20 mouse cellular contexts compared by ENCODE assay signal in the genomic region with DNA sequence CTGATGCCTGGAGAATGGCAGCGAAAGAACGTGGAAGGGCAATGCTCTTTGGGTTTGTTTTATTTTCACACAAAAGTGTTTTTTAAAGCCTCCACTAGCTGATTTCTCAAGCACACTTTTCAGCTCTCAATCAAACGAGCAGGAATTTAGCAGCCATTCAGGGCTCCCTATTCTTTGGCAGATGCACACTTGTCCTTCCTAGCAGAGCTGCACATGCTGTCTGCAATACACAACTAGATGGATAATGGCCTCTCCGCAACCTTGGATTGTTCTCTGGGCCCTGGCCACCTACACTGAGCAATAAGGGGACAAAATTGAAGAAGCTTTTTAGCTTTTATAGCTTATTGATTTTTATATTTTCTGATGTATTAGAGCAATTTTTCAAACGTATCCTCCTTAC.
A peak's percentile ranks its signal among the peaks of the same experiment; 100 is the strongest.
DNase-seq lines count a peak whose midpoint lies in the region; ATAC-seq and TF ChIP-seq lines count a peak whose summit lies in the region.
"Had no signal": no experiment of that assay in that cellular context is flagged by ENCODE, and none has a peak within 500 bp of the region (broad histone marks: within the 10 kb centered on the region; RNA-seq: fewer than 3 reads in every experiment).

No protein-coding gene starts in this region.

- WGBS in hindbrain, embryonic 10.5 days, result 59% methylated on average over 5 of the region's 5 CpGs
- 39% methylated on average over 5 of the region's 5 CpGs for WGBS in hindbrain, embryonic 14.5 days
- 42% methylated on average over 5 of the region's 5 CpGs for WGBS in forebrain, embryonic 14.5 days
- WGBS in hindbrain, postnatal 0 days, result 41% methylated on average over 5 of the region's 5 CpGs
- WGBS in midbrain, embryonic 16.5 days, result 29% methylated on average over 5 of the region's 5 CpGs

- H3K36me3 ChIP-seq in hindbrain, embryonic 10.5 days, result no peaks in the 10 kb centered on the region
- no peaks in the 10 kb centered on the region for H3K36me3 ChIP-seq in hindbrain, embryonic 14.5 days (replicated peaks; ENCODE audit: control insufficient read depth, insufficient read depth)
- no peaks in the 10 kb centered on the region for H3K36me3 ChIP-seq in forebrain, embryonic 14.5 days (ENCODE audit: control insufficient read depth, insufficient read depth, low read length)
- H3K36me3 ChIP-seq in hindbrain, postnatal 0 days (ENCODE audit: insufficient read depth, low read length), result no peaks in the 10 kb centered on the region
- no peaks in the 10 kb centered on the region for H3K36me3 ChIP-seq in midbrain, embryonic 16.5 days (ENCODE audit: control insufficient read depth, insufficient read depth, low read length)
- H3K36me3 ChIP-seq: heart, embryonic 13.5 days; limb, embryonic 13.5 days; liver, embryonic 13.5 days; stomach, embryonic 15.5 days had no signal

- H3K4me3 ChIP-seq in hindbrain, embryonic 10.5 days, result no peak overlapping the region
- no peak overlapping the region for H3K4me3 ChIP-seq in hindbrain, embryonic 14.5 days (replicated peaks; ENCODE audit: low read length)
- no peak overlapping the region for H3K4me3 ChIP-seq in forebrain, embryonic 14.5 days (ENCODE audit: low read depth, low read length)
- H3K4me3 ChIP-seq in hindbrain, postnatal 0 days (ENCODE audit: low read length), result no peak overlapping the region
- H3K4me3 ChIP-seq in midbrain, embryonic 16.5 days (ENCODE audit: low read depth, low read length), result no peak overlapping the region
- H3K4me3 ChIP-seq: heart, embryonic 13.5 days; limb, embryonic 13.5 days; liver, embryonic 13.5 days; stomach, embryonic 15.5 days had no signal

- no peak; the same call in 1 of the 2 replicates for ATAC-seq in hindbrain, embryonic 14.5 days (ENCODE audit: low FRiP score)
- peak; percentile 92 for ATAC-seq in forebrain, embryonic 14.5 days
- ATAC-seq in hindbrain, postnatal 0 days, result no peak
- ATAC-seq in midbrain, embryonic 16.5 days, result peak; percentile 84; the same call in 1 of the 2 replicates

- DNase-seq in hindbrain, embryonic 10.5 days (ENCODE audit: low spot score), result peak; percentile 9
- DNase-seq in hindbrain, embryonic 14.5 days (ENCODE audit: low spot score), result no peak
- DNase-seq in forebrain, embryonic 14.5 days (ENCODE audit: low spot score), result peak; percentile 65
- DNase-seq in hindbrain, postnatal 0 days (ENCODE audit: low spot score), result peak; percentile 16
- DNase-seq in gastrocnemius, postnatal 10 days, result no peak
- DNase-seq in B cell, adult 2 months, result no peak
- no peak for DNase-seq in cerebellum, adult 9-10 months
- DNase-seq: cerebellum, adult 8-10 months; heart, adult 18-20 months; kidney, adult 9 months; liver, embryonic 13.5 days; lung, embryonic 14.5 days; lung, postnatal 36 days; right cerebral cortex, postnatal 25 days; thymus, adult 18-20 months had no signal

- no peaks in the 10 kb centered on the region for H3K27me3 ChIP-seq in hindbrain, embryonic 10.5 days (ENCODE audit: insufficient read depth, poor library complexity, severe bottlenecking)
- no peaks in the 10 kb centered on the region for H3K27me3 ChIP-seq in hindbrain, embryonic 14.5 days (ENCODE audit: control insufficient read depth, insufficient read depth, low read length)
- H3K27me3 ChIP-seq in forebrain, embryonic 14.5 days (replicated peaks; ENCODE audit: control insufficient read depth, insufficient read depth, low read length), result no peaks in the 10 kb centered on the region
- H3K27me3 ChIP-seq in hindbrain, postnatal 0 days (ENCODE audit: insufficient read depth, low read length), result no peaks in the 10 kb centered on the region
- no peaks in the 10 kb centered on the region for H3K27me3 ChIP-seq in midbrain, embryonic 16.5 days (ENCODE audit: control insufficient read depth, insufficient read depth, low read depth, low read length)
- H3K27me3 ChIP-seq: CH12.LX; heart, embryonic 13.5 days; limb, embryonic 13.5 days; liver, embryonic 13.5 days; stomach, embryonic 15.5 days had no signal

- peaks cover 3% of the 10 kb centered on the region; the same call in 1 of the 2 replicates for H3K9me3 ChIP-seq in hindbrain, embryonic 10.5 days
- 0 out of 2 replicates have a peak, but pooled peaks cover 6% of the 10 kb centered on the region for H3K9me3 ChIP-seq in hindbrain, embryonic 14.5 days (ENCODE audit: control insufficient read depth, low read length)
- no peaks in the 10 kb centered on the region; the same call in 1 of the 2 replicates for H3K9me3 ChIP-seq in forebrain, embryonic 14.5 days (replicated peaks; ENCODE audit: control insufficient read depth, low read length)
- H3K9me3 ChIP-seq in hindbrain, postnatal 0 days (ENCODE audit: low read length), result no peaks in the 10 kb centered on the region
- no peaks in the 10 kb centered on the region for H3K9me3 ChIP-seq in midbrain, embryonic 16.5 days (replicated peaks; ENCODE audit: control insufficient read depth, low read length, poor library complexity, severe bottlenecking)
- H3K9me3 ChIP-seq: heart, embryonic 13.5 days; limb, embryonic 13.5 days; liver, embryonic 13.5 days; stomach, embryonic 15.5 days had no signal

- no peak overlapping the region for H3K9ac ChIP-seq in hindbrain, embryonic 14.5 days
- no peak overlapping the region for H3K9ac ChIP-seq in forebrain, embryonic 14.5 days (ENCODE audit: low read length)
- H3K9ac ChIP-seq in hindbrain, postnatal 0 days (replicated peaks; ENCODE audit: low read length), result no peak overlapping the region
- H3K9ac ChIP-seq in midbrain, embryonic 16.5 days (ENCODE audit: low read depth, low read length), result no peak overlapping the region
- H3K9ac ChIP-seq: heart, embryonic 13.5 days; limb, embryonic 13.5 days; liver, embryonic 13.5 days; lung, embryonic 14.5 days; stomach, embryonic 15.5 days had no signal

- H3K4me1 ChIP-seq in hindbrain, embryonic 10.5 days (replicated peaks), result no peaks in the 10 kb centered on the region
- H3K4me1 ChIP-seq in hindbrain, embryonic 14.5 days (replicated peaks; ENCODE audit: control insufficient read depth, insufficient read depth, low read length), result no peaks in the 10 kb centered on the region; the same call in 1 of the 2 replicates
- no peaks in the 10 kb centered on the region for H3K4me1 ChIP-seq in forebrain, embryonic 14.5 days (ENCODE audit: control insufficient read depth, insufficient read depth, low read length)
- no peaks in the 10 kb centered on the region for H3K4me1 ChIP-seq in hindbrain, postnatal 0 days (ENCODE audit: insufficient read depth, low read length)
- no peaks in the 10 kb centered on the region; the same call in 1 of the 2 replicates for H3K4me1 ChIP-seq in midbrain, embryonic 16.5 days (ENCODE audit: control insufficient read depth, insufficient read depth, low read length)
- H3K4me1 ChIP-seq: heart, embryonic 13.5 days; limb, embryonic 13.5 days; liver, embryonic 13.5 days; stomach, embryonic 15.5 days had no signal

- TF ChIP-seq CTCF in hindbrain, postnatal 0 days (IDR thresholded peaks at IDR 0.05; ENCODE audit: low read depth), result no peak

- H3K4me2 ChIP-seq in hindbrain, embryonic 14.5 days (replicated peaks), result no peak overlapping the region
- H3K4me2 ChIP-seq in forebrain, embryonic 14.5 days (ENCODE audit: low read length), result no peak overlapping the region
- H3K4me2 ChIP-seq in hindbrain, postnatal 0 days (ENCODE audit: low read depth, low read length), result no peak overlapping the region
- H3K4me2 ChIP-seq in midbrain, embryonic 16.5 days (ENCODE audit: low read length), result no peak overlapping the region
- H3K4me2 ChIP-seq: heart, embryonic 13.5 days; limb, embryonic 13.5 days; liver, embryonic 13.5 days; lung, embryonic 14.5 days; stomach, embryonic 15.5 days had no signal

- peak overlapping the region; percentile 53; the same call in 1 of the 2 replicates for H3K27ac ChIP-seq in hindbrain, embryonic 10.5 days
- H3K27ac ChIP-seq in hindbrain, embryonic 14.5 days, result no peak overlapping the region
- no peak overlapping the region for H3K27ac ChIP-seq in forebrain, embryonic 14.5 days (ENCODE audit: low read depth, low read length)
- H3K27ac ChIP-seq in hindbrain, postnatal 0 days, result no peak overlapping the region
- no peak overlapping the region for H3K27ac ChIP-seq in midbrain, embryonic 16.5 days (ENCODE audit: low read length)
- H3K27ac ChIP-seq: heart, embryonic 13.5 days; limb, embryonic 13.5 days; liver, embryonic 13.5 days; stomach, embryonic 15.5 days had no signal

Comparison
In these comparisons a context has a peak if more than half of its experiments do, and no peak if none do; other contexts are left out.
1. DNase-seq: peak in hindbrain, embryonic 10.5 days (single experiment), forebrain, embryonic 14.5 days (single experiment) and hindbrain, postnatal 0 days (single experiment); none in hindbrain, embryonic 14.5 days (single experiment), gastrocnemius, postnatal 10 days (single experiment), B cell, adult 2 months (0 of 2) and cerebellum, adult 9-10 months (single experiment).
2. ATAC-seq: peak in forebrain, embryonic 14.5 days (single experiment) and midbrain, embryonic 16.5 days (single experiment); none in hindbrain, embryonic 14.5 days (single experiment) and hindbrain, postnatal 0 days (single experiment).